8 mouse cellular contexts compared by ENCODE assay signal in the genomic region with DNA sequence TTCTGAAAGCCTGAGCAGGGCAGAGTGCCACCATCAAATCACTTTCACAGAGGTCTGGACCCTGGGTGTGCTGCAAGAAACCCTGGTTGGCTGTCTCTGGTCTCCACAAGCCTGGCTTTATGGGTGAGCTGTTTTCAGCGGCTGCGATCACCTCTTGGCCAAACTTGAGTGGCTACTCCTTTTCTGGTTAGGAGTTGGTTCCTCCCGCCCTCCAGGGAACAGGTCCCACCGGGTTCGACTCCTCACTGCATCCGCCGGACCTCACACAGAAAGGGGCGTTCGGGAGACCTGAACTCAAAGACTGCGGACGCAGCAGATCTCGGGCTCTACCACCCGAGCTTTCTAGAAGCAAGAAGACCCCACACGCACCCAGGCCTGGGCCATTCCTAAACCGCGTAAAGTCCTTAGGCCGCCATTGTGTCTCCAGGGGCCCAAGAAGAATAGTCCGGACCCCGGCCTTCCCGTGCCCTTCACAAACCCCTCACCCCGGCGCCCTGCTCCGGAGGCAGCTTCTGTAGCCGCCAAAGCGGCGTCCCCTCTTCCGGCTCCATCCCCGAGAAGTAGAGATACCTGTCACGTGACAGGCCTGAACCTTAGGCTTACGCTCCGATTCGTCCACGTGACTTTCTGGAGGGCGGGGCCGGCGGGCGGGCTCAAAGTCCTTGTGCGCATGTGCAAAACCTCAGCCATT. TPM values are rescaled to one million over a fixed set of nuclear protein-coding genes. Genes with fewer than 3 reads are reported as not detected.
DNase-seq lines count a peak whose midpoint lies in the region; ATAC-seq lines count a peak whose summit lies in the region.

Commd8 (minus strand) TSS at position 596 of the 691 bp plus-strand sequence.

- H3K4me1 ChIP-seq in heart, embryonic 13.5 days: peaks cover 31% of the 10 kb centered on the region
- peaks cover 41% of the 10 kb centered on the region for H3K4me1 ChIP-seq in liver, embryonic 12.5 days
- H3K4me1 ChIP-seq in stomach, embryonic 15.5 days: peaks cover 14% of the 10 kb centered on the region; the same call in 1 of the 2 replicates

- H3K4me2 ChIP-seq in heart, embryonic 13.5 days: peak within 1 kb of the TSS; percentile 89
- H3K4me2 ChIP-seq in liver, embryonic 12.5 days: peak within 1 kb of the TSS; percentile 88
- H3K4me2 ChIP-seq in stomach, embryonic 15.5 days: peak within 1 kb of the TSS; percentile 76

- H3K36me3 ChIP-seq in heart, embryonic 13.5 days: peaks cover 19% of the 10 kb centered on the region
- H3K36me3 ChIP-seq in liver, embryonic 12.5 days: peaks cover 23% of the 10 kb centered on the region
- H3K36me3 ChIP-seq in stomach, embryonic 15.5 days: 0 out of 2 replicates have a peak, but pooled peaks cover 3% of the 10 kb centered on the region

- peak within 1 kb of the TSS; percentile 80 for H3K4me3 ChIP-seq in heart, embryonic 13.5 days
- peak within 1 kb of the TSS; percentile 92 for H3K4me3 ChIP-seq in liver, embryonic 12.5 days
- peak within 1 kb of the TSS; percentile 86 for H3K4me3 ChIP-seq in stomach, embryonic 15.5 days (replicated peaks)

- no peaks in the 10 kb centered on the region for H3K27me3 ChIP-seq in heart, embryonic 13.5 days (replicated peaks)
- H3K27me3 ChIP-seq in liver, embryonic 12.5 days (replicated peaks): no peaks in the 10 kb centered on the region
- H3K27me3 ChIP-seq in stomach, embryonic 15.5 days (replicated peaks): no peaks in the 10 kb centered on the region

- no peaks in the 10 kb centered on the region for H3K9me3 ChIP-seq in heart, embryonic 13.5 days
- no peaks in the 10 kb centered on the region for H3K9me3 ChIP-seq in liver, embryonic 12.5 days (replicated peaks)
- H3K9me3 ChIP-seq in stomach, embryonic 15.5 days: no peaks in the 10 kb centered on the region

- H3K9ac ChIP-seq in heart, embryonic 13.5 days: peak within 1 kb of the TSS; percentile 93
- H3K9ac ChIP-seq in liver, embryonic 12.5 days: peak within 1 kb of the TSS; percentile 90
- H3K9ac ChIP-seq in stomach, embryonic 15.5 days: peak within 1 kb of the TSS; percentile 59; the same call in 1 of the 2 replicates

- WGBS in heart, embryonic 13.5 days: under 1% methylated on average over 38 of the region's 38 CpGs
- under 1% methylated on average over 38 of the region's 38 CpGs for WGBS in liver, embryonic 12.5 days (ENCODE audit: insufficient replicate concordance)
- under 1% methylated on average over 38 of the region's 38 CpGs for WGBS in stomach, embryonic 15.5 days

- peak; percentile 94 for DNase-seq in CD4-positive helper T cell, adult 2 months (ENCODE audit: low read depth, low spot score)
- DNase-seq in brain, embryonic 18.5 days (ENCODE audit: low read depth, low spot score): peak; percentile 85
- peak; percentile 98 for DNase-seq in kidney, postnatal 10 days
- peak; percentile 92 to 93 for DNase-seq in natural killer cell, adult 2 months (ENCODE audit: low spot score in 2 of 2)

- H3K27ac ChIP-seq in heart, embryonic 13.5 days (replicated peaks): peak within 1 kb of the TSS; percentile 79
- H3K27ac ChIP-seq in liver, embryonic 12.5 days: peak within 1 kb of the TSS; percentile 79
- H3K27ac ChIP-seq in stomach, embryonic 15.5 days: peak within 1 kb of the TSS; percentile 73

- peak; percentile 92 for ATAC-seq in erythroid progenitor cell, adult 5-6 weeks (replicated peaks; ENCODE audit: low FRiP score, poor library complexity, severe bottlenecking)
- ATAC-seq in heart, embryonic 13.5 days (ENCODE audit: extremely low read depth, insufficient number of reproducible peaks, low FRiP score, low TSS enrichment): peak; percentile 80
- ATAC-seq in liver, embryonic 12.5 days: peak; percentile 90
- peak; percentile 92 for ATAC-seq in stomach, embryonic 15.5 days (ENCODE audit: insufficient read depth, low FRiP score, low read depth)

RNA-seq across cellular contexts. Expression of gene Commd8, which starts in this region (rescaled TPM):
- total RNA-seq in erythroid progenitor cell, adult 5-6 weeks (2015; ENCODE audit: low replicate concordance): 54.1 and 80.5 TPM in 2 replicates
- 18.4 and 38.5 TPM in 2 replicates for total RNA-seq in erythroid progenitor cell, adult 5-6 weeks (2017; ENCODE audit: low replicate concordance)
- polyA plus RNA-seq in heart, embryonic 13.5 days (2015; fragmentation: Nextera tagmentation; extraction: Ambion mirVana): 102 and 109 TPM in 2 replicates
- polyA plus RNA-seq in liver, embryonic 12.5 days (2016; fragmentation: Nextera tagmentation; extraction: Ambion mirVana): 76.0 and 79.2 TPM in 2 replicates
- 122 and 130 TPM in 2 replicates for polyA plus RNA-seq in stomach, embryonic 15.5 days (2015; fragmentation: Nextera tagmentation; extraction: Ambion mirVana)

Comparison
In these comparisons a context has a peak if more than half of its experiments do, and no peak if none do; other contexts are left out.
1. Peak in every context shown above with its lines: DNase-seq, ATAC-seq, H3K4me3 ChIP-seq and H3K27ac ChIP-seq.